Mouse (Mus musculus) MEL (cell line): ENCODE data around the gene Psmd8. TPM values are rescaled to one million over a fixed set of nuclear protein-coding genes. Genes with fewer than 3 reads are reported as not detected.

Experiments
- DNase-seq: peaks from one replicate; pipeline ENCODE4 v3.0.0; 2011; ENCODE audit warnings: low read depth, low spot score
- H3K27ac ChIP-seq: 2 replicates; pipeline ENCODE4 v1.5.1; 2012; ENCODE audit warnings: low read depth, mild to moderate bottlenecking, control low read depth, low read length, moderate library complexity; ENCODE audit not compliant: control insufficient read depth
- H3K27me3 ChIP-seq, 2 experiments: fragments of 150-350 bp in 1 of 2; sonication (generic) in 1 of 2; 2 replicates each; pipeline ENCODE4 v1.6.1; 2012; ENCODE audit warnings: low read length in 2 of 2, mild to moderate bottlenecking in 2 of 2, improper control_type of control experiment in 1 of 2, moderate library complexity in 1 of 2; ENCODE audit not compliant: insufficient read depth in 2 of 2, control insufficient read depth in 1 of 2
- H3K36me3 ChIP-seq, 2 experiments: 2 replicates each; pipeline ENCODE4 v1.6.1; 2012 to 2014; ENCODE audit warnings: low read length in 2 of 2, improper control_type of control experiment in 1 of 2, inconsistent platforms in 1 of 2, mild to moderate bottlenecking in 1 of 2; ENCODE audit not compliant: insufficient read depth in 2 of 2, control insufficient read depth in 1 of 2
- H3K4me1 ChIP-seq, 2 experiments: fragments of 150-350 bp in 1 of 2; sonication (generic) in 1 of 2; 2 replicates each; pipeline ENCODE4 v1.6.1; 2012; ENCODE audit warnings: low read length in 2 of 2, improper control_type of control experiment in 1 of 2, mild to moderate bottlenecking in 1 of 2; ENCODE audit not compliant: insufficient read depth in 2 of 2, control insufficient read depth in 1 of 2
- H3K4me3 ChIP-seq, 2 experiments: fragments of 150-350 bp in 1 of 2; sonication (generic) in 1 of 2; 2 replicates each; pipeline ENCODE4 v1.5.1; 2012; ENCODE audit warnings: low read depth in 2 of 2, low read length in 2 of 2, mild to moderate bottlenecking in 2 of 2, moderate library complexity in 2 of 2, control low read depth in 1 of 2, improper control_type of control experiment in 1 of 2; ENCODE audit not compliant: control insufficient read depth in 1 of 2, insufficient read depth in 1 of 2
- H3K79me2 ChIP-seq: 2 replicates; pipeline ENCODE4 v1.6.1; 2012; ENCODE audit warnings: mild to moderate bottlenecking, low read length, moderate library complexity; ENCODE audit not compliant: control insufficient read depth, poor library complexity, insufficient read depth
- H3K9ac ChIP-seq: 2 replicates; pipeline ENCODE4 v1.6.1; 2012; ENCODE audit warnings: low read depth, mild to moderate bottlenecking, control low read depth, low read length, moderate library complexity; ENCODE audit not compliant: control insufficient read depth, poor library complexity, severe bottlenecking
- H3K9me3 ChIP-seq: fragments of 150-350 bp; sonication (generic); replicated peaks from 2 replicates; pipeline ENCODE4 v1.6.1; 2012; ENCODE audit warnings: mild to moderate bottlenecking, low read length, improper control_type of control experiment, moderate library complexity; ENCODE audit not compliant: insufficient read depth
- ELF1 ChIP-seq: IDR thresholded peaks from 2 replicates; pipeline ENCODE4 v1.6.1; 2014; ENCODE audit warnings: low read depth, mild to moderate bottlenecking, inconsistent platforms, low read length, improper control_type of control experiment, moderate library complexity
- ETS1 ChIP-seq: IDR thresholded peaks from 2 replicates; pipeline ENCODE4 v1.6.1; 2012; ENCODE audit warnings: low read depth, mild to moderate bottlenecking, inconsistent platforms, low read length, improper control_type of control experiment, moderate library complexity
- GABPA ChIP-seq: IDR thresholded peaks from 2 replicates; pipeline ENCODE4 v1.6.1; 2012; ENCODE audit warnings: low read depth, mild to moderate bottlenecking, inconsistent platforms, low read length, improper control_type of control experiment, moderate library complexity
- JUND ChIP-seq: IDR thresholded peaks from 2 replicates; pipeline ENCODE4 v1.6.1; 2011; ENCODE audit warnings: low read depth, mild to moderate bottlenecking, improper control_type of control experiment, low read length
- MAZ ChIP-seq: IDR thresholded peaks from 2 replicates; pipeline ENCODE4 v1.6.1; 2012; ENCODE audit warnings: low read depth, mild to moderate bottlenecking, inconsistent platforms, low read length, improper control_type of control experiment
- MXI1 ChIP-seq: IDR thresholded peaks from 2 replicates; pipeline ENCODE4 v1.6.1; 2011; ENCODE audit warnings: mild to moderate bottlenecking, low read depth, low read length, improper control_type of control experiment
- POLR2A ChIP-seq, 2 experiments: IDR thresholded peaks; 2 replicates each; pipeline ENCODE4 v1.6.1; 2011 to 2012; ENCODE audit warnings: low read length in 2 of 2, mild to moderate bottlenecking in 2 of 2, control low read depth in 1 of 2, improper control_type of control experiment in 1 of 2, low read depth in 1 of 2, moderate library complexity in 1 of 2; ENCODE audit not compliant: control insufficient read depth in 1 of 2, insufficient read depth in 1 of 2, poor library complexity in 1 of 2
- RAD21 ChIP-seq: IDR thresholded peaks from 2 replicates; pipeline ENCODE4 v1.6.1; 2011; ENCODE audit warnings: mild to moderate bottlenecking, low read depth, low read length, improper control_type of control experiment
- RCOR1 ChIP-seq: IDR thresholded peaks from 2 replicates; pipeline ENCODE4 v1.6.1; 2012; ENCODE audit warnings: low read depth, mild to moderate bottlenecking, inconsistent platforms, low read length, improper control_type of control experiment
- SIN3A ChIP-seq: IDR thresholded peaks from 2 replicates; pipeline ENCODE4 v1.6.1; 2012; ENCODE audit warnings: low read length, improper control_type of control experiment, inconsistent platforms
- TCF12 ChIP-seq: IDR thresholded peaks from 2 replicates; pipeline ENCODE4 v1.6.1; 2014; ENCODE audit warnings: low read depth, mild to moderate bottlenecking, inconsistent platforms, low read length, improper control_type of control experiment, moderate library complexity
- USF2 ChIP-seq, 2 experiments: IDR thresholded peaks; 2 replicates each; pipeline ENCODE4 v1.6.1; 2011 to 2012; ENCODE audit warnings: improper control_type of control experiment in 2 of 2, low read length in 2 of 2, borderline replicate concordance in 1 of 2, inconsistent platforms in 1 of 2, low read depth in 1 of 2, mild to moderate bottlenecking in 1 of 2; ENCODE audit not compliant: insufficient read depth in 1 of 2
- ZKSCAN1 ChIP-seq: IDR thresholded peaks from 2 replicates; pipeline ENCODE4 v1.6.1; 2012; ENCODE audit warnings: low read depth, mild to moderate bottlenecking, inconsistent platforms, low read length, improper control_type of control experiment, moderate library complexity
- ZMIZ1 ChIP-seq: IDR thresholded peaks from 2 replicates; pipeline ENCODE4 v1.6.1; 2012; ENCODE audit warnings: low read depth, mild to moderate bottlenecking, inconsistent platforms, low read length, improper control_type of control experiment, moderate library complexity
- ZNF384 ChIP-seq: IDR thresholded peaks from 2 replicates; pipeline ENCODE4 v1.6.1; 2012; ENCODE audit warnings: low read depth, mild to moderate bottlenecking, inconsistent platforms, low read length, improper control_type of control experiment
- polyA plus RNA-seq, 2 experiments: library from polyadenylated mRNA; stranded (reverse) in 1 of 2; unstranded in 1 of 2; fragments of >175 nt in 1 of 2; fragments of >200 nt in 1 of 2; gene quantifications; 2 replicates each; pipeline versions ENCODE4 v1.2.1 to v1.2.4; 2012; ENCODE audit warnings: low replicate concordance in 2 of 2, low read depth in 1 of 2; ENCODE audit not compliant: insufficient read length in 2 of 2, insufficient read depth in 1 of 2, missing spikeins in 1 of 2
- total RNA-seq: library from RNA; depleted of rRNA; stranded (reverse); fragments of 300-350 nt; gene quantifications from 2 replicates; pipeline ENCODE4 v1.2.3, GENCODE M21; 2012

The Psmd8 gene
- total and polyA plus RNA-seq, 3 experiments = 159 to 196 TPM; not detected in 1

- no peak overlapping the region for H3K27ac ChIP-seq
- no peak for DNase-seq
- TF ChIP-seq ZKSCAN1 (no peak), POLR2A (IDR thresholded peaks at IDR 0.05; ENCODE audit: control insufficient read depth in 1 of 2, insufficient read depth in 1 of 2, low read depth in 1 of 2, low read length in 2 of 2, poor library complexity in 1 of 2) (no peak), ETS1 (no peak), RCOR1 (no peak), USF2 (IDR thresholded peaks at IDR 0.05; ENCODE audit: borderline replicate concordance in 1 of 2, insufficient read depth in 1 of 2, low read depth in 1 of 2, low read length in 2 of 2) (no peak), GABPA (no peak), ELF1 (no peak), MAZ (no peak), ZMIZ1 (no peak), JUND (no peak), RAD21 (no peak), SIN3A (no peak), MXI1 (no peak), TCF12 (no peak), ZNF384 (no peak)
- H3K4me3 ChIP-seq = no peak overlapping the region
- H3K79me2 ChIP-seq = no peaks in the 10 kb centered on the region
- no peak overlapping the region for H3K9ac ChIP-seq
- no peaks in the 10 kb centered on the region for H3K9me3 ChIP-seq
- H3K27me3 ChIP-seq = no peaks in the 10 kb centered on the region
- H3K36me3 ChIP-seq = no peaks in the 10 kb centered on the region
- H3K4me1 ChIP-seq = no peaks in the 10 kb centered on the region
Measured at GRCm38 (mm10) chr7:29162750-29163525, 17.6 kb downstream of the Psmd8 start.

- Histone ChIP-seq H3K27ac (no peak overlapping the region), H3K4me1 (no peaks in the 10 kb centered on the region), H3K27me3 (no peaks in the 10 kb centered on the region), H3K9me3 (no peaks in the 10 kb centered on the region), H3K36me3 (no peaks in the 10 kb centered on the region), H3K9ac (no peak overlapping the region), H3K79me2 (no peaks in the 10 kb centered on the region), H3K4me3 (no peak overlapping the region)
- TF ChIP-seq TCF12 = no peak
- TF ChIP-seq ETS1 = no peak
- TF ChIP-seq SIN3A = no peak
- no peak for DNase-seq
Measured at GRCm38 (mm10) chr7:29162294-29162693, 18.2 kb downstream of the Psmd8 start.
